Mouse (Mus musculus): ENCODE data around the gene Gm19668.
"Not testable (repeated sequence)": the region's sequence is repeated elsewhere in the genome, so short reads cannot be mapped to it uniquely, and the experiment has no call there.

Gene Gm19668

DNA sequence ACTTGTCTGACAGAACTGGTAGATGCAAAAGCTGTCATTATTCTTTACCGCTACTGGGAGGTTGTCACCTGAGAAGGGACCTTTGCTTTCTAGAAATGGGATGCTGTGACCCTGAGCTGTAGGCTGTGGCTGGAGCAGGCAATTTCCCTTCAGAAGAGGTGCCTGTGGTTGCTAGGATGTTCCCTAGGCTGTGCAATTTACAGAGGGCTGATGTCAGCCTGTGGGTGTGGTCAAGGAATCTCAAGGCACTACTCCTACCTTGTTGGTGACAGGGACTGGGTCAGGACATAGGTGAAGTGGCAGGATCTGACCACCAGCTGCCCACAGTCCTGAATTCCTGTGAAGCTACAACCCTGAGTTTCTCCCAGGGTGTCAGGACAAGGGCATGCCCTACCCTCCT, 29.2 kb downstream of the Gm19668 start:
- DNase-seq (ENCODE audit: low spot score), result no peak

DNA sequence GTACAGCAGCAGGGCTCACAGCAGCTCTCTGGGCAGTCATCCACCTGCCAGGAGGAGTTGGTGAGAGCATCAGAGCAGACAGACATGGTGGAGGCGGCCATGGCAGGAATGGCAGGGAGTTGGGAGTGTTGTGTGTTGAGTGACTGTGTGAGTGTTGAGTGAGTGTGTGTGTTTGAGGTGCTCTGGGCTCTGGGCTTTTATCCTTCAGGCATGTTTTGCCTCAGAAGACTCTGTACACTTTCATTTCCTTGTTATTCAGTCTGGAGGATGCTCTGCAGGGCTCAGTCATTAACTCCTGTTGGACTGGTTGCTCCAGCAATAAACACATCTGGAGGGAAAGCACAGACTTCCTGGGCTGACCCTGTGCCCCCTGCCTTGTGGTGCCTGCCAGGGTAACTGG, 39.4 kb downstream of the Gm19668 start, which contains the start of gene Gm3233:
Gene Gm3233 (minus strand): TSS at position 101 of the 400 bp plus-strand sequence.
- not testable (repeated sequence) for DNase-seq (ENCODE audit: low spot score)

GRCm38 (mm10) chr10:77753448-77753847, 45.5 kb downstream of the Gm19668 start:
- no peak for DNase-seq (ENCODE audit: low spot score)

DNA sequence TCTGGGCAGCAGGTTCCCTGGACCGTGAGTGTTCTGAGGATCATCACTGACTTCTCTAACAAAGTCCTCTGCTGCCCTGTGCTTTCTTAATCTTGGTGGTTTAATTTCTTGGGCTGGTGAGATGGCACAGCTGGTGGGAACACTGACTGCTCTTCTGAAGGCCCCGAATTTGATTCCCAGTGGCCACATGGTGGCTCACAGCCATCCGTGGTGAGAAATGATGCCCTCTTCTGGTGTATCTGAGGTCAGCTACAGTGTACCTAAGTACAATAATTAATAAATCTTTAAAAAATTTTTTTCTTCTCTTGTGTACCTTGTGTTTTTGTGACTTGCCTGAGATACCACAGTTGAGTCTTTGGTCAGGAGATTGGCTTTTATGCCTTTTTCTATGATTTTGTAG, 46.6 kb downstream of the Gm19668 start:
- DNase-seq (ENCODE audit: low spot score), result not testable (repeated sequence)

GRCm38 (mm10) chr10:77751254-77751653, 47.7 kb downstream of the Gm19668 start, which contains the start of gene Gm9736:
Gene Gm9736 (minus strand): TSS chr10:77751354.
- not testable (repeated sequence) for DNase-seq (ENCODE audit: low spot score)

GRCm38 (mm10) chr10:77750686-77751085, 48.2 kb downstream of the Gm19668 start:
- not testable (repeated sequence) for DNase-seq (ENCODE audit: low spot score)

Data from ovary, adult 18-20 months (tissue).